In genomic region chr2:75311191-75311590, GRCm38 (mm10) we compare ENCODE assay signal across 29 mouse cellular contexts.
A peak's percentile ranks its signal among the peaks of the same experiment; 100 is the strongest.
DNase-seq lines count a peak whose midpoint lies in the region; ATAC-seq lines count a peak whose summit lies in the region.
"Had no signal": no experiment of that assay in that cellular context is flagged by ENCODE, and none has a peak within 500 bp of the region (broad histone marks: within the 10 kb centered on the region; RNA-seq: fewer than 3 reads in every experiment).

No protein-coding gene starts in this region.

- ATAC-seq in forebrain, embryonic 13.5 days = no peak
- no peak for ATAC-seq in forebrain, embryonic 12.5 days (ENCODE audit: low FRiP score)
- ATAC-seq in lung, embryonic 16.5 days (ENCODE audit: low read depth) = 0 out of 2 replicates have a peak, but pooled peaks have one; percentile 23
- ATAC-seq in midbrain, embryonic 16.5 days = no peak
- ATAC-seq: intestine, embryonic 16.5 days; Patski had no signal

- peak; percentile 14 for DNase-seq in gastrocnemius, postnatal 25 days
- no peak for DNase-seq in gastrocnemius, postnatal 10 days
- no peak for DNase-seq in lung, postnatal 4 days
- DNase-seq: adrenal gland, postnatal 14 days; cerebellum, adult 11-12 months; cerebellum, adult 9-11 months; embryo, embryonic 11 days; kidney, adult 8-10 months; kidney, postnatal 4 days; liver; lung, adult 2 months; lung, postnatal 36 days; right cerebral cortex, postnatal 4 days; thymus, postnatal 4 days had no signal

- WGBS in forebrain, embryonic 13.5 days = 19% methylated on average over 4 of the region's 4 CpGs
- 34% methylated on average over 4 of the region's 4 CpGs for WGBS in forebrain, embryonic 12.5 days
- 46% methylated on average over 4 of the region's 4 CpGs for WGBS in lung, embryonic 16.5 days
- WGBS in midbrain, embryonic 16.5 days = 44% methylated on average over 4 of the region's 4 CpGs

- H3K36me3 ChIP-seq in forebrain, embryonic 13.5 days (ENCODE audit: poor library complexity, severe bottlenecking) = no peaks in the 10 kb centered on the region
- H3K36me3 ChIP-seq in forebrain, embryonic 12.5 days (replicated peaks) = no peaks in the 10 kb centered on the region
- H3K36me3 ChIP-seq in lung, embryonic 16.5 days (ENCODE audit: control insufficient read depth, insufficient read depth, low read length) = no peaks in the 10 kb centered on the region
- H3K36me3 ChIP-seq in midbrain, embryonic 16.5 days (ENCODE audit: control insufficient read depth, insufficient read depth, low read length) = no peaks in the 10 kb centered on the region
- H3K36me3 ChIP-seq: embryonic facial prominence, embryonic 13.5 days; G1E; hindbrain, embryonic 13.5 days; midbrain, embryonic 12.5 days; neural tube, embryonic 13.5 days had no signal

- peak overlapping the region; percentile 20; the same call in 1 of the 2 replicates for H3K27ac ChIP-seq in forebrain, embryonic 13.5 days
- H3K27ac ChIP-seq in forebrain, embryonic 12.5 days = no peak overlapping the region
- no peak overlapping the region for H3K27ac ChIP-seq in lung, embryonic 16.5 days (ENCODE audit: low read length)
- no peak overlapping the region for H3K27ac ChIP-seq in midbrain, embryonic 16.5 days (ENCODE audit: low read length)
- H3K27ac ChIP-seq: embryonic facial prominence, embryonic 13.5 days; hindbrain, embryonic 13.5 days; kidney, postnatal 0 days; liver, embryonic 14.5 days; midbrain, embryonic 12.5 days; neural tube, embryonic 13.5 days had no signal

- peaks cover 13% of the 10 kb centered on the region; the same call in 1 of the 2 replicates for H3K4me1 ChIP-seq in forebrain, embryonic 13.5 days
- H3K4me1 ChIP-seq in forebrain, embryonic 12.5 days = peaks cover 7% of the 10 kb centered on the region
- no peaks in the 10 kb centered on the region for H3K4me1 ChIP-seq in lung, embryonic 16.5 days (replicated peaks; ENCODE audit: control insufficient read depth, insufficient read depth, low read length)
- H3K4me1 ChIP-seq in midbrain, embryonic 16.5 days (ENCODE audit: control insufficient read depth, insufficient read depth, low read length) = no peaks in the 10 kb centered on the region; the same call in 1 of the 2 replicates
- H3K4me1 ChIP-seq: embryonic facial prominence, embryonic 13.5 days; megakaryocyte, embryonic 14.5 days had no signal

- H3K9me3 ChIP-seq in forebrain, embryonic 13.5 days (replicated peaks) = no peaks in the 10 kb centered on the region
- no peaks in the 10 kb centered on the region for H3K9me3 ChIP-seq in forebrain, embryonic 12.5 days
- H3K9me3 ChIP-seq in lung, embryonic 16.5 days (ENCODE audit: control insufficient read depth, low read length) = no peaks in the 10 kb centered on the region
- no peaks in the 10 kb centered on the region for H3K9me3 ChIP-seq in midbrain, embryonic 16.5 days (replicated peaks; ENCODE audit: control insufficient read depth, low read length, poor library complexity, severe bottlenecking)
- H3K9me3 ChIP-seq: embryonic facial prominence, embryonic 13.5 days; G1E; hindbrain, embryonic 13.5 days; midbrain, embryonic 12.5 days; neural tube, embryonic 13.5 days had no signal

- no peak overlapping the region for H3K9ac ChIP-seq in forebrain, embryonic 13.5 days
- no peak overlapping the region for H3K9ac ChIP-seq in forebrain, embryonic 12.5 days
- H3K9ac ChIP-seq in lung, embryonic 16.5 days (ENCODE audit: low read length) = no peak overlapping the region
- no peak overlapping the region for H3K9ac ChIP-seq in midbrain, embryonic 16.5 days (ENCODE audit: low read depth, low read length)
- H3K9ac ChIP-seq: embryonic facial prominence, embryonic 13.5 days; hindbrain, embryonic 13.5 days; liver, embryonic 14.5 days; midbrain, embryonic 12.5 days; neural tube, embryonic 13.5 days had no signal

- no peak overlapping the region for H3K4me2 ChIP-seq in forebrain, embryonic 13.5 days
- H3K4me2 ChIP-seq in forebrain, embryonic 12.5 days = no peak overlapping the region
- H3K4me2 ChIP-seq in lung, embryonic 16.5 days (ENCODE audit: low read depth, low read length) = no peak overlapping the region
- H3K4me2 ChIP-seq in midbrain, embryonic 16.5 days (ENCODE audit: low read length) = no peak overlapping the region
- H3K4me2 ChIP-seq: embryonic facial prominence, embryonic 13.5 days; hindbrain, embryonic 13.5 days; midbrain, embryonic 12.5 days; neural tube, embryonic 13.5 days had no signal

- no peak overlapping the region for H3K4me3 ChIP-seq in forebrain, embryonic 13.5 days
- no peak overlapping the region for H3K4me3 ChIP-seq in forebrain, embryonic 12.5 days (replicated peaks)
- H3K4me3 ChIP-seq in lung, embryonic 16.5 days (ENCODE audit: low read length) = no peak overlapping the region
- no peak overlapping the region for H3K4me3 ChIP-seq in midbrain, embryonic 16.5 days (ENCODE audit: low read depth, low read length)
- H3K4me3 ChIP-seq: embryonic facial prominence, embryonic 13.5 days; erythroblast, embryonic 14.5 days; hindbrain, embryonic 13.5 days; megakaryocyte, embryonic 14.5 days; midbrain, embryonic 12.5 days; neural tube, embryonic 13.5 days had no signal

- no peaks in the 10 kb centered on the region for H3K27me3 ChIP-seq in forebrain, embryonic 13.5 days
- H3K27me3 ChIP-seq in forebrain, embryonic 12.5 days = peaks cover 11% of the 10 kb centered on the region; the same call in 1 of the 2 replicates
- H3K27me3 ChIP-seq in lung, embryonic 16.5 days (ENCODE audit: control insufficient read depth, insufficient read depth, low read depth, low read length) = peaks cover 8% of the 10 kb centered on the region; the same call in 1 of the 2 replicates
- peaks cover 2% of the 10 kb centered on the region for H3K27me3 ChIP-seq in midbrain, embryonic 16.5 days (ENCODE audit: control insufficient read depth, insufficient read depth, low read depth, low read length)
